Mouse (Mus musculus) naive thymus-derived CD4-positive, alpha-beta T cell, adult 2 months (primary cell): ENCODE results near the gene G6pc2.

Experiments used
- DNase-seq: peaks from one replicate; pipeline ENCODE4 v3.0.0-alpha.2; 2011; ENCODE audit warnings: low read depth

Gene G6pc2

GRCm38 (mm10) chr2:69210773-69211172 lies at the start of gene G6pc2:
Gene G6pc2 (plus strand): TSS chr2:69211073.
- DNase-seq = no peak

- DNase-seq = no peak
Observed at GRCm38 (mm10) chr2:69170395-69171077, 40.3 kb upstream of the G6pc2 start.

DNA sequence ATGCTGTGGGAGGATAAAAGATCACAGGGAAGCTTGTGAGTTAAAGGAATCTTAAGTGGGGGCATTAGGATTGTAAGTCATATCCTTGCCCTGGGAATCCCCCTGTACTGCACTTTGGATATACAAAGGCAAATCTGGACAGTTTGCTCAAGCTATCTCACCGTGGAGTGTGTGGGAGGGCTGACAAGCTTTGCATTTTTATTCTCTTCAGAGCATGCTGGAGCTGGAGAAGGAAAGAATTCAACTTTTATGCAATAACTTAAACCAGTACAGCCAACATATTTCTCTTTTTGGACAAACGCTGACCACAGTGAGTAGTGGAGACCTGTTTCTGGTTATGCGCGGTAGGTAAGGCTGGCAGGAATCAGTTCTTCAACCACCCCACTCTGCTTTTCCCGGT lies 35.6 kb upstream of the G6pc2 start:
- DNase-seq = no peak

DNA sequence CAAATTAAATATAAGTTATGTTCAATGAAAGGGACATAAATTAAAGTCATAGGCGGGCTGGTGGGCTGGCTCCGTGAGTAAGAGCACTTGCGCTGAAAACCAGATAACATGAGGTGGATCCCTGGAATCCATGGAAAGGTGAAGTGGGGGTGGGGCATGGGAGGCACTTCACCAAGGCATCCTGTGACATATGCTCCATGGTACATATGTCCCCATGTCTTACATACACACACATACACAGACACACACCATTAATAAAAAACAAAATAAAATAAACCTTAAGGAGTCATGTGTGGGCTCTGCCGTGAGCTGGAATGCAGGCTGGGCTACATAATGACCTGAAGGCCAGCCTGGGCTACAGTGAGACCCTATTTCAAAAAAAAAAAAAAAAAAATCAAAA lies 31.2 kb upstream of the G6pc2 start:
- DNase-seq = no peak

GRCm38 (mm10) chr2:69187990-69188389 lies 22.9 kb upstream of the G6pc2 start:
- no peak for DNase-seq

DNA sequence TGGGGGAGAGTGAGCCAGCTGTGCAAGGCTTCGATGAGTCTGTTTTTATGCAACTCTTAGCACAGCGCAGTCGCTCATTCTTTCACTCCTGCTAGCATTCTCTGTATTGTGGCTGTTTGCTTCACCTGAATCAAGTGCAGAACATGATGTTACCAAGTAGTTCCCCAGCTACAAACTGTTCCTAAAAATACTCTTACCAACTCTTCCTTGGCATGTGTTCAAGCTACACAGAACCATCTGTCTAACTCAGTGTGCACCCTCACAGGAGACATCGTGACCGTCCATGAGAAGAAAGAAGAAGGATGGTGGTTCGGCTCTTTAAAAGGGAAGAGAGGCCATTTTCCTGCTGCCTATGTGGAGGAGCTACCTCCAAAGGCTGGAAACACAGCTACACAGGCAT lies 22.1 kb upstream of the G6pc2 start:
- no peak for DNase-seq

GRCm38 (mm10) chr2:69189222-69189621 lies 21.7 kb upstream of the G6pc2 start:
- no peak for DNase-seq

DNA sequence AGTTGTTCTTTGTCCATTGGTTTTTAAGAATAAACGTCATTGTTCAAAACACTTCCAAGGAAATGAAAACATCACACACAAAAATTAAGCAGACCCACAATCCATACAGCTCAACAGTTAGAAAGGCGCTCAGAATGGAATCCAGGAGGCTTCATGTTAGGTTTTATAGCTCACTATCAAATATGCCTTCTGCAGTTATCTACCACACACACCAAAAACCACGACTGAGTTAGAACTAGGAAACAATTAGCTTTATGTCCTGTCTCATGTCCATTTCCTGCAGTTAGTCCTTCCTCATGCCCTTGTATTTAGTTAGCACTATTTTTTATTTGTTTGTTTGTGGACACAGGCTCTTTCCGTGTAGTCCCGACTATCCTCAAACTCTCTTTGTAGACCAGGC lies 19.8 kb upstream of the G6pc2 start:
- no peak for DNase-seq

DNA sequence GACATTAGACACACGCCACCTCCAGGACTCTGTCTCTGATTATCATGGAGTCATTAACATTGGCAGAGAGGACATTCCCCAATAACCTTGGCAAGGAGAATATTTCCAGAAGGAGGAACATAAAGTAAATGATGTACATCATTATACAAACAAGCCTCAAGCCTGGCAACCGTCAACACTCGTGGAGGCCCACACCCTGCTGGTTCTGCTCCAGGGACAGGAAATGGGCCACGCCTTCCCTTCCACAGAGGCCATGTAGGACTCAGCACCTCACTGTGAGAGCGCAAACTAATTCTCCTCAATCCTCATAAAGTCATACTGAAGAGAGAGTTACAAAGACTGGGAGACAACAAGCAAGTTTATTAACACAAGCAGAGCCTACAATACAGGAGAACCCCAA lies 17.3 kb upstream of the G6pc2 start:
- no peak for DNase-seq

GRCm38 (mm10) chr2:69205185-69205584 lies 5.7 kb upstream of the G6pc2 start:
- DNase-seq = peak; percentile 9

- peak; percentile 95 for DNase-seq
Observed at GRCm38 (mm10) chr2:69205791-69206351, 5.0 kb upstream of the G6pc2 start, which contains the start of gene Spc25. Gene Spc25 (minus strand): TSS chr2:69206194.

- no peak for DNase-seq
Observed at GRCm38 (mm10) chr2:69206523-69206922, 4.3 kb upstream of the G6pc2 start.

- no peak for DNase-seq
Observed at GRCm38 (mm10) chr2:69209684-69210083, 1.2 kb upstream of the G6pc2 start.

GRCm38 (mm10) chr2:69212652-69213051 lies 1.8 kb downstream of the G6pc2 start:
- no peak for DNase-seq

DNA sequence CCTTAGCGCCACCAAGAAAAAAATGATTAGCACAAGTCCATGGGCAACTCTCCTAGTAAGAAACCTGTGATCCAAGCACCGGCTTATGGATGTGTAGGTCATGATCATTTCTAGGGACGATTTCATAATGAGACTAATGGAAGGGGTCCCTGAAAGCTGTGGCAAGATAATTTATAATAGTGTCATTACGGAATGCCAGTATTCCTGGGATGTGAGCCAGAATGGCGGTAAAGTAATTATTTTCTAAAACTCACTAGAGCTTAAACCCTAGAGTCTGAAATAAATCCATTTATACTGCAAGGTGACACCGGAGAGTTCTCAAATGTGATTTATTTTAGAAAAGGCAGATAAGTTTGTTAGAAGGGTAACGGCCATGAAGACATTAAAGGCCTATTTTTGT lies 4.4 kb downstream of the G6pc2 start:
- no peak for DNase-seq

GRCm38 (mm10) chr2:69221868-69222416 lies 11.1 kb downstream of the G6pc2 start:
- no peak for DNase-seq

- no peak for DNase-seq
Observed at GRCm38 (mm10) chr2:69222815-69223214, 11.9 kb downstream of the G6pc2 start.

GRCm38 (mm10) chr2:69224724-69225123 lies 13.9 kb downstream of the G6pc2 start:
- DNase-seq = no peak

DNA sequence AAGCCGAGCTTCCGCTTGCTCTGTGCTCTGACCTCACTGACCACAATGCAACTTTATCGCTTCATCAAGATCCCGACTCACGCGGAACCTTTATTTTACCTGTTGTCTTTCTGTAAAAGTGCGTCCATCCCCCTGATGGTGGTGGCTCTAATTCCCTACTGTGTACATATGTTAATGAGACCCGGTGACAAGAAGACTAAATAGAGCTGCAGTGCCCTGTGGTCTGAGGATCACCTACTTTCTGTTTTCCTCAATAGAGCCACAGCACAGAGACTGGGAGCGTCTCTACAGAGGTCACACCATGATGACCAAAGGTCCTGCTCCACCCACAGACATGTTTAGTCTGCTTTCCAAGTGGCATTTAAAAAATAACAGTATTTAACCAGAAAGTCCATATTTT lies 16.0 kb downstream of the G6pc2 start:
- DNase-seq = no peak

GRCm38 (mm10) chr2:69228635-69229034 lies 17.8 kb downstream of the G6pc2 start:
- no peak for DNase-seq

- no peak for DNase-seq
Observed at GRCm38 (mm10) chr2:69230137-69230536, 19.3 kb downstream of the G6pc2 start.

- DNase-seq = no peak
Observed at GRCm38 (mm10) chr2:69232101-69232500, 21.2 kb downstream of the G6pc2 start.

DNA sequence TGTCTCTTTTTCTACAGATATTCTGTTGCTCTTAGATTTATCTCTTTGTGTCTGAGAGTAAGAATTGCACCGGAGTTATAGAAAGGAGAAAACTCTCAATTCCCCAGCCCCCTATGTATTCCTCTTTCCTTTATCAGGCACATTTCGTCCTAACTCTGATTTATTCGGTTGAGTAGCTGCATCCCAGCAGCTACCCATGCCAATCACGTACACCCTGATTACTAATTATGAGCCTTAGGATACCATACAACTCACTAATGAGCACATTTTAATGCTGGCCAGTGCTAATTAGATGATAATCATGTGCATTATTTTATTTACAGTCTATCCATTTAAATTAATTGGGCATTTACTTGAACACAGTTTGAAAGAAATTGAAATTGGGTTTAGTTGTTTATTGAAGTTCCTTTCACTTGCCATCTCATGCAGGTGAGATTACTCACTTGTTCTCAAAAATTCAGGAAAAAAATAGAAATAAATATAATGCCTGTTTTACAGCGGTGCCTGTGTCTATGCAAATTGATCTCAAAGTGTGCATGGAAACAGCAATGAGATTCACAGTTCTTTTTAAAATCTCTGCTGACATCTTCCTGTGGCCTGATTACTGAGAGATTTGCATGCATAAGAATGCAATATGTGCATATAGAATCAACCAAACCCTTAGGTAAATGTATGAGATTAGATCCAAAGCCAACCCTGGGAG lies 24.3 kb downstream of the G6pc2 start:
- no peak for DNase-seq
